Mouse (Mus musculus) cerebellum, adult 8-10 months (tissue): Measurements from ENCODE around the gene Ccdc92b.
A peak's percentile ranks its signal among the peaks of the same experiment; 100 is the strongest.

ENCODE experiments used
- DNase-seq: peaks from one replicate; pipeline ENCODE4 v3.0.0; 2022

Gene Ccdc92b

DNA sequence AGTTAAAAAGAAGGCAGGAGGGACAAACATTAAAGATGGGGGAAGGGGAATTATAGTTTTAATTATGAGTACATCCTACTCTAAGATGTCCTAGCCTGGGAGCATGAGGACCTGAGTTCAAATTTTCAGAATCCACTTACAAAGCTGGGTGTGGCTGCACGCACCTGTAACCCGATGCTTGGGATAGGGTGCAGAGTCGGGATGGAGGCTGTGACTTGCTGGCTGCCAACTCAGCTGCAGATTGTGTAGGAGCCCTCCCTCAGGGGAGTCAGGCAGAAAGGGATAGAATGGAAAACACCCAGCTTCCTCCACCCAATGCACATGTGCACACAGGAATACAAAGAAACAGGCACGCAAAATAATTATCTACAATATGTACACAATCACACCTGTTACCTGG, 6.0 kb upstream of the Ccdc92b start:
- DNase-seq = no peak

DNA sequence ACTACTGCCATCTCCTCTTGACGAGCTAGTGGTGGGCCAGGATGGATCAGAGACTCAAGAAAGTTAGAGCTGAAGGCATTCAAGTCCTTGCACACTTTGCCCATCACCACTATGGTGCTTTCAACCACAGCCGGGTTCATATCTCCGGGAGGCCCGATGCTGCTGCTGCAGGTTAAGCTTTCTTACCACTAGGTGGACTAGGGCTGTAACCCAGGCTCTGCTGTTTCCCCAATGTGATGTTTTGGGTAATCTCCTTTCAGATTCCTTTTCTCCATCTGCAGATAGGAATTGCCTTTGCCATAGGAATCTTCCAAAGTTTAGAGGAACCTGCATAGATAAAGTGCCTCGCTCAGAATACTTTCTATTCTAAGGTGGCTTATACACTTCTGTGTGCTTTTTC, 3.8 kb upstream of the Ccdc92b start:
- DNase-seq = no peak

DNA sequence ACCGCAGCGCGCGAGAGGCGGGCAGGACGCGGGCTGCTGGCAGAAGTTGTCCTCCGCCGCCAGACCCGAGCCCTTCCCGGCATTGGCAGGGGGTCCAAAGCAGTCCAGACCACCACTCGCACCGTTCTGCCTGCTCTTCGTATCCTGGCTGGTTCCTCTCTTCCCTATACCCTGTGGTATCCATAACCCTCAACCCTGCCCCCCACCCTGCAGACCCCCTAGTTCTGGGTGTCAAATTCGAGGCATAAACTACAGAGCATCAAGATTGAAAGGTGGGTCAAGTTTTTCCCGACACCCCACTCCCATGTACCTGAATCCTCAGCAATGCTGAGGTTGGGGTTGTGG, 523 bp downstream of the Ccdc92b start:
- no peak for DNase-seq

DNA sequence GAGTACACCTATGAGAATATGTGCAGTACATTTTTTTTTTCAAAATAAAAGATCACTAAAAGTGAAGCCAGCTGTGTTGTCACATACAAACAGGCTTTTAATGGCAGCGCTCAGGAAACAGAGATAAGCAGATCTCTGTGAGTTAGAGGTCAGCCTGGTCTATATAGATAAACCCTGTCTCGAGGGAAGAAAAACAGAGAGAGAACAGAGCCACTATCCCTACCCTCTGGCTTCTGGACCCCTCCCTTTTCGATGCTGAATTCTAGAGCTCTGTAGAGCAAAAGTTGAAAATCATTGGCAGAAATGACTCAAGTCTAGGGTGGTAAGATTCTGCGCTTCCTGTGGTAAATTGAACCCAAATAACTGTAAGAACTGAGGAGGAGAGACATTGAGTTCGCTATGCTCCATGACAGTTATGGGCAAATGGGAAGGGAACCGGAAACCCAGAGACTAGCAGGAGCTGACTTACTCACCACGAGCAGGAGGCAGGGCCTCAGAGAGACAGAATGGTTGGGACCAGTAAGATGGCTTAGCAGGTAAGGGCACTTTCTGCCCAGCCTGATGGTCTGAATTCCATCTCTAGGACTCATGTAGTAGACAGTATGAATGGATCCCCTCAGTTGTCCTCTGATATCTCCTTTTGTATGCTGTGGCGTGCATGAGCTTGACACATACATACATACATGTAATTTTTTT, 2.7 kb downstream of the Ccdc92b start:
- no peak for DNase-seq

DNA sequence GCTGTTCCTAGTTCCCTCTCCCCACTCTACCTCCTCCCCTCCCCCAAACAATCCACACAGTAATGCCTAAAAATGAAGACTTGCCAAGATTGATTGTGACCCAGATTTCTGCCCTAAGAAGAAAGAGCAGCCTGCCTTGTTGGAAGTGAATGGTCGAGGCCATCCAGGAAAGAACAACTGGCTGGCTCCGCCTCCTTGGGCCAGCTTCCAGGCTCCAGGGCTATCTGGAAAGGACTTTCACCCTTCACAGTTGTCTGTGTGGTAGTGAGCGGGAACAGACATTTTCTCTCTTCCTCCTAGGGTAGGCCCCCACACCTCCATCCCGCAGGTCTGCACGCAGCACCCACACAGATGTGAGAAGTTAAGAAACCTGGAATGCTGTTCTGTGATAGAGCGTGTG, 4.3 kb downstream of the Ccdc92b start:
- no peak for DNase-seq

DNA sequence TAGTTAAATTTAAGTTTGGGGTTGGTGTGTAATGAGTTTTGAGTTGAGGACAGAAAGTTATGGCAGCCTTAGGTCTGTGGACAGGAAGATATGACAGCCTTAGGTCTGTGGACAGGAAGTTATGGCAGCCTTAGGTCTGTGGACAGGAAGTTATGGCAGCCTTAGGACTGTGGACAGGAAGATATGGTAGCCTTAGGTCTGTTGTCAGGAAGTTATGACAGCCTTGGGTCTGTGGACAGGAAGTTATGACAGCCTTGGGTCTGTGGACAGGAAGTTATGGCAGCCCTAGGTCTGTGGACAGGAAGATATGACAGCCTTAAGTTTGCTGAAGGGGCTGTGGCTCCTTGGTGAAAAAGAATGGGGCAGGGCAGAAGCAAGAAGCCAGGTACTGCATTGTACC, 5.9 kb downstream of the Ccdc92b start:
- no peak for DNase-seq

DNA sequence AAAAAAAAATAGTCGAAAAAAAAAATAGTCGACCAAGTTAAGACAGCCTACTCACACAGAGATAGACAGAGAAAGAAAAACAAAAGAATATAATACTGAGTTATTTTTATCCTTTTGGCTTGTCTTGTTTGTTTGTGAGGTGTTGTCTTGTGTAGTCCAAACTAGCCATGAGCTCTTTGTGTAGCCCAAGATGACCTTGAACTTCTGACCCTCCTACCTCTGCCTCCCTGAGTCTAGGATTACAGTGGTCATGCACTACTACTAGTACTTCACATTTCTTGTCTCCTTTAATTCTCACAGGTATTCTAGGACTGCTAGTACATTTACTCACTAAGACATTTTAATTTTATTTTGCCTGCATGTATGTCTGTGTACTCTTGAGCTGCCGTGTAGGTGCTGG, 8.1 kb downstream of the Ccdc92b start:
- DNase-seq = no peak

DNA sequence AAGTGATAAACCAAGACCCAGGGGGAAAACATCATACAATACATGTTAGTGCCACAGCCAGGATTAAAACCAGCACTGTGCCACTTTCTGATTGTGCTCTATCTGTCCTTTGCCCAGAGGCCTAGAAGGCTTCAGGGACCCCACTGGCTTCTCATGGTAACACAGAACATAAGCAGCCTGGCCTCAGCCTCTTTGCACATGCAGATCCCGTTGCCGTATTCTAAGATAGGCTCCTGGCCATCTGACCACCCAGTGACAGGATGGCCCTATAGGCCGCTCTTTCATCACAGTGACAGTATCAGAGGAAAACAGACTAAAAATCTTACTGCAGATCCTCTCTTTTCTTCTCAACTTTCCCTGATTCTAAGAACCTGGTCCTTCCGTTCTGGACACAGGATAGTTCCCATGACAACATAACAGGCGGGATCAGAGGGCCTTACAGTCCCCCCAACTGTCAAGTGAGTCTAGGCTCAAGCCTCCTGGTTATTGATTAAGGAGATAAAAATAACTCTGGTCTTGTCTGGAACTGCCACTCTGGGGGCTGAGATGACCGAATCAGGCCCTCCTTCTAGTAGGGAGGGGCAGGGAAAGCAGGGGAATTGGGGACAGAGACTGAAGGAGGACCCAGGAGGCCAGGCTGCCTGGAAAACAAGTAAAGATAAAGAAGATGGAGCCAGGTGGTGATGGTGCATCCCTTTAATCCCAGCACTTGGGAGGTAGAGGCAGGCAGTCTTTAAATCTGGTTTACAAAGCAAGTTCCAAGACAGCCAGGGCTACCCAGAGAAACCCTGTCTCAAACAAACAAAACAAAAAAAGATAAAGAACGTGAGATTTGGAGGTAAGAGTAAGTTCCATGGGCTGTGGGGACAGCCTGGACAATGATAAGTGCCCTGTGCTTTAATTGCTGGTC, 12.7 kb downstream of the Ccdc92b start:
- DNase-seq = no peak

DNA sequence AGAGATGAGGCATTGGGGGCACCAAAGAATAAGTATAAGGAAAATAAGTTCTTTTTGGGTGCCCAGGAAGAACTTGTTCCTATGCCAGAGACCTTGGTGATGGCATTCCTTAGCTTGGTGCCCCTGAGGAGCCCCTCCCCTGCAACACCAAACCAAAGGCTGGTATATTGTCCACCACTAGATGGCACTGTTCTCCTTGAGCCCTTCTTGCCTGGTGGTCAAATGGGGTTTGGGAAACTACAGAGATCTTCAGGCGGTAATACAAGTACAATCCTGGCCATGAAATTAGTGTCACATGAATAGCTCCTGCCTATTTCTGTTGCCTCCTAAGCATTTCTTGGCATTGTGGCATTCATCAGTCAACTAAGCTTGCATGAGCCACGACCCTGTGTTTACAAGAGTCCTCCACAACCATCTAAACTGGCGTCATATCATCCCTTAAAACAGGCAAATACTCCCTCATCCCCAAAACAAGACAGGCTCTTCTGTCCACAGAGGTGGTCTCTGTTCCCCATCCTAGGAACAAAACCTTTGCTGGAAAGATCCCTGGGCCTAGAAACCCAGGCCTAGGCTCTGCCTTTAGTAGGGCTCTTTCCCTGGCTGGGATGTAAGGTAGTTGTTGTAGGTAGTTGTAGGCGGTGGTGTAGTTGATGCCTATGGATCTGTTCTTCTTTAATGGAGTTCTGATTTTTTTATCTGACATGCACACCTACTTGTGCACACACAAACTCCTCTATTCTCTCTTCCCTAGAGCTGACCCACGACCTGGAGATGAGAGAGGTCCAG, 15.3 kb downstream of the Ccdc92b start:
- peak; percentile 76 for DNase-seq

DNA sequence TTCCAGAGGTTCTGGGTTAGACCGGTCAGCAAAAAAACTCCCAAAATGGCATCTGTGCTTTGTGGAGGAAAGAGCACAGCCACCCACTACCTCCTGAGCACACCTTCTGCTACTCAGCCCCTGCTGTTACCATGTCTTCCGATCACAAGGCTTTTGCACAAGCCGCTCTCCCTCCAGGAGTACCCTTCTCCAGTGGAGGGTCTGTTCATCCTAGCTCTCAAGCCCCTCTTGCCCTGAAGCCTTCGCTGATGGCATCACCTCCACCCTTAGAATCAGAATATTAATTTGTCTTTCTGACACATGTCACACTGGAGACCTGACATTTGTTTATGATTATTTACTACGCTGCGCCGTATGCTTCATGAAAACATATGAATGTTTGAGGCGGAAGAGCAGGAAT, 18.1 kb downstream of the Ccdc92b start:
- no peak for DNase-seq

DNA sequence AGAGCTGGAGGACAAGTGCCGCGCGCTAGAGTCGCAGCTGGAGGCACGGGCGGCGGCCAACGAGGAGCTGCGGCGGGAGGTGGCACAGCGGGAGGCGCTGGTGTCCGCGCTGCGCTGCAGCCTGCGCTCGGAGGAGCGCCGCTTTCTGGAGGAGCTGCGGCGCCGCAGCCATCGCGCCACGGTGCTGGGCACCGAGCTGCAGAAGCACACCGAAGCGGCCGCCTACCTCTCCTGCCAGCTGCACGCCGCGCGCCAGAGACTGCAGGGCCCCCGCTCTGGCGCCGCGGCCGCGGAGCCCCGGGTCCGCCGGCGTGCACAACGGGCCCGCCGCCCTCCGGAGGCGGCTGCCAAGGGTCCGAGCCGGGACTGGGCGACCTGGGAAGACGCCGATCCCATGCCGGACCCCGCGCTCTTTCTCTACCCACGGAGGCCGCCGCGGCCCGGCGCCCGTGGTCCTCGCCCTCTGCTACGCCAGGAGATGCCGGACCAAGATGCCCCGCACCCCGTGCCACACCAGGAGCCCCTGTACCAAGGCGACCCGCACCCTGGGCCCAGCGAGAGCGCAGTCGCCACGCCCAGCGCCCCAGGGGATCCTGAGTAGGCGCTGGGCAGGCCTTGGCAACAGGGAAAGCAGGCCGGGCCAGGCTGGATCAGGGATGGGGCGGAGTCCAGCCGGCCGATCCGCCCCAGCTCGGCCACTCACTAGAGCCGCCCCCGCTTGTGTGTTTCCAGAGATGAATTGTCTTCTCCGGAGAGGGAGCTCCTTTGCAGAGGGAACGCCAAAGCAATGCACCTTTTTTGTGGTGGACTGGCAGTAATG, 18.8 kb downstream of the Ccdc92b start:
- DNase-seq = peak; percentile 82

DNA sequence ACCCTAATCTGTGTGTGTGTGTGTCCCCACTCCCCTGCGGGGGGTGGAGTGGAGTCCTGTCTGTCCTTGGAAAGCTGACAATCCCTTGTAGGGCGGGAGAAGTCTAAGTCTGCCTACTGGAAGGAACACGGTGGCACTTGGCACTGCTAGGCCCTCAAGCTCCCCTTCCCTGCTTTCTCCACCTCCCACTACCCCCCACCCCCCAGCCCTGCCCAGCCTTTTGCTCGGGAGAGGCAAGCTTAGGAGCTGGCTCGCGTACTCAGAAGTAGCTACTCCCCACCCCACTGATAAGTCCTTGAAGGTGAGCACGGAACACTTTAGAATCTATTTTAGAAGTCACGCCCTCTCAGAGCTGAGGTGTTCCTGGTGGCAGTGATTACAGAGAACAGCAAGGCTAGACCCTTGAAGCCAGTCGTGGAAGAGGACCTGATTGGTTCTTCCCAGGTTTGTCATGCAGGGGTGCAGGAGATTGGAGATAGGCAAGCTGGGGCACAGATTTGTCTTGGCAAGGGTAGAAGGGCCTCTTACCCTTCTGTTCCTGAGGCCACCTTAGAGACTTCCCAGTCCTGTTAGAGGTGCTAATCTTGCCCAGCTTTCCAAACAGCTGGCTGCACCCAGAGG, 19.5 kb downstream of the Ccdc92b start:
- no peak for DNase-seq

DNA sequence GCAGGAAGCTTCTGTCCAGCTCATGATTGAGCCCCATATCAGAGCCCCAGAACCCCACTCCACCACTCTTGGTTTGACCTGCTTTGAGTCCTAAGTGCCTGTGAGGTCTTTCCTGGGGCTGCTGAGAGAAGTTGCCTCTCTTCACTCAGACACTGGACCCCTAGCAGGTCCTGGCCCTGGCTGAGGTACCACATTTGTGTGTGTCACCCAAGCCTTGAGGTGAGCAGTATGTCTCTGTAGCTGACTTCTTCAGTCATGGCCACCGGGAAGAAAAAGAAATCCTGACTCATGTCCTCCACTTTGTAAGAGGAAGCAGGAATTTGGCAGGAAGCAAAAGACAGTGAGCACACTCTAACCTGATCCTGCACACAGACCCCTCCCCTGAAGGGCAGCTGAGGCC, 20.2 kb downstream of the Ccdc92b start:
- DNase-seq = no peak

DNA sequence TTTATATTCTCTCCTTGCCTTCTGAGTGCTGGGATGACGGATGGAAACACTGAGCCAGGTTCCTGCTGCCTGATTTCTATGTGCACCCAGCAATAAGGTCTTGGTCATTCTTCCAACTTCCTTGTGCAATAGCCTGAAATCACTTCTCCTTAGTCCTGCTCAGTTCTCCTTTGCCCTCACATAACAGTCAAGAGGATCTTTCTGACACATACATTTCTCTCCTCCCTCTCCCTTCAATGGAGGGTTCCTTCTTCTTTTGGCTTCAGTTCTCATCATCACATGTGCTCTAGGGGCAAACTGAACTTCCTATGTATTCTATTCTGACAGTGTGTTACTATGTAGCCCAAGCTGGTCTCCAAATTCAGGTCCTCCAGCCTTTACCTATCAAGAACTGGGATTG, 28.6 kb downstream of the Ccdc92b start:
- no peak for DNase-seq

DNA sequence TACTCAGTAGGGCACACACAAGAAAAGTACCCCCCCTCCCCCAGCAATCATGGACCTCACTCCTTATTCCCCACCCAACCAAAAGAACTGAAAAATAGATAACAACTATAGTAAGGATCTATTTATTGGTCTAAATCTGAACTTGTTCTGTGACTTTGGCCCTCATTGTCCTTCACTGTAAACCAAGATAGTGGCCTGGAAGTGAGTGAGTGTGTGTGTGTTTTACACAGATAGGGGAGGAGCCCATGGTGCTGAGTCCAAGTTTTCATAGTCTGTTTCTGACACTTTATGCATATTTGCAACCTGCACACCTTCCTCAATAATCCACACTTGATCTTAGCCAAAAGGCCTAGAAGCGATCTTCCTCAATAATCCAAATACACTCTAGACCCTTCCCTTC, 29.3 kb downstream of the Ccdc92b start:
- DNase-seq = no peak

DNA sequence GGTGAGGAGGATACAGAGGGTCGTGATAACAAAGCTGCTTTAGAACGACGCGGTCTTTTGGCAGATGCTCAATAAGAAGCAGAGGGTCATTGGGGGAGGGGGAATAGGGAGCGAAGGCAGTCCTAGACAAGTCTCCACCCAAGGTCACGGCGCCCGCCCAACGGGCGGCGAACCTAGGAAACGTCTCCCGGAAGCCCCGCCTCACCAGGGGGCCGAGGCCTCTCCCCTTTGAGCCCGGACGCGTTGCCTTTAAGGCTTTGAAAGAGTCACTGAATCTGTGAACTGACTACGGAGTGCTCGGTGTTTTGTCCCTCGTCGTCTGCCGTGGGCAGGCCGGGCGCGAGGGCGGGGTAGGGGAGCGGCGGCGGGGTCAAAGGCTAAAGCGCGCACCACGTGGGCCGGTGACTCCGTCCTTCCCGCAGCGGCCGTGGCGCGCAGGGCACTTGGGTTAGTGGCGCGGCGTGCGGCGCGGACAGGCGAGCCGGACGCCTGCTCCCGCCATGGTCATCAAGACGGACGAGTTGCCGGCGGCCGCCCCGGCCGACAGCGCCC, 29.8 kb downstream of the Ccdc92b start, which contains the start of gene Cluh:
TSS of gene Cluh (plus strand) at position 401 of the 552 bp plus-strand sequence.
- peak; percentile 98 for DNase-seq

DNA sequence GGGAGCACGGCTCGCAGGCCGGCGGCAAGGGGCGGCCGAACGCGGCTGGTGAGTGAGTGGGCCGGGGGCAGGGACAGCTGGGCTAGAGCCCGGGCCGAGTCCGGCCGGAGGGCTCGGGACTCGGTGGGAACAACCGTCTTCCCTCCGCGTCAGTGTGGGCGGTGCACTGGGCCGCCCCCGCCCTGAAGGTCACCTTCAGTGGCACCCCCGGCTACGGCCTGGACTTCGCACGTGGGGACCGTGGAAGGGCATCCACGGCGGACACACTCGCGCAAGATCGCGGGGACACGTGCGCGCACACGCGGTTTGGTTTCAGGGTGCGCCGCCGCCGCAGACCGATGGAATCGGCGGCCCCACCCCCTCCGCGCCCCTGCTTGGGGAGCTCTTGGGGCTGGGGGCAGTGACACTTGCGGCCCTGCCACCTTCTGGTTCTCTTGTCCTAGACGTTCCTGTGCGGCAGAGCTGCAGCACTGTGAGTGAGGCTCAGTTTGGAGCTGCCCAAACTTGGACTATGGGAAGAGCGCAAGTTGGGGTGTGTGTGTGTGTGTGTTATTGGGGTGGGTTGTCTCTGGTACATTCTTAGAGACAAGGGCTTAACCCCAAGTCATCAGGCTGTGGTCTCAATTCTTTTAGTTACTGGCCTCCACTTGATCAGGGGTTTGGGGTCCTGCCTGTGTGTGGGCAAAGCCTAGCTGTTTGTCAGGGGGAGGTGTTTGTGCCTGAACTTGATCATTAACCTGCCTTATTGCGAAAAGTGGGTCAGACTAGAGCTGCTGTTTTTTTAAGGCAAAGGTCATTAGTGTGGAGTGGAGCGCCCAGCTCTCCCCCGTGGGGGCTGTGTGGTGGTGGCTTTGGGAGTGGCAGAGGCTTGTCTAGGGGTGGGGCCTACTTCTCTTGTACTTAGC, 30.5 kb downstream of the Ccdc92b start:
- peak; percentile 54 for DNase-seq

DNA sequence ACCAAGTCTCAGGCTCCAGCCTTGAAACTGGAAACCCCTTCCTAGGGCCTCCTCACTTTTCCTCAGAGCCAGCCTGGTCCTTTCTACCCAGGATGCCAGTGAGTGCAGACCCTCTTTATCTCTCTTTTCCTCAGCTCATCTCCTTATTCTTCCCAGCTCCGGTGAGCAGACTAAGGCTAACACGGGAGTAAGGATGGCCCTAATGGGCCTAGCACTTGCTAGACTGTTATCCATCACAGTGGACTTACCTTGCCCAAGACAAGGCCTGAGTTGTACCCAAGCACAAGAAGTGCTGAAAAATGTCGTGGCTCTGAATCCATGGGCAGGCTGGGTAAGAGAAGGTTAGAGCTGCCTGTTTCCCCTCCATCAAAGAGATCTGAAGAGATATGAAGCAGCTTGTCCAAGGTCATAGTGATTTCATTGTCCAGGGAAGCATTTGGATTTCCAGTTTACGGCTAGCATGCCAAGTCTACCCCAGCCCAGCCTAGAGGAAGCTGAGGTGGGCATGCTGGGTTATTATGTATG, 31.2 kb downstream of the Ccdc92b start:
- DNase-seq = no peak

DNA sequence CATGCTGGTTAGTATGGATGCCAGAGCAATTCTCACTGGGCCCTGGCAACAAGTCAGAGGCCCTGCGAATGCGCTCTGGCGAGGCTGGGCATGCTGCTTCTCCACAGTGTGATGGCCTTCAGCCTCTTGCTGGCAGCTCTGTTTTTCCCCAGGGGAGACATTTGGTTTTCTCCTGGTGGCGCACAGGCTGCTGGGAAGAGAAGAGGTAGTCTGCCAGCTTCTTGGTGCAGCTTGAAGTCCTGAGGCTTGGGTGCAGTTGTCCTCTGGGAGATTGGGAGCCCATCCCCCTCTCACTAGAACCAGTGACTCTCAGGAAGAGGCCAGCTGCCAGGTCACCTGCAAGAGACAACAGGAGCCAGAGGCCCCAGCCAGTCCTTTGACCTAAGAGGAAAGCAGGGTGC, 33.4 kb downstream of the Ccdc92b start:
- DNase-seq = peak; percentile 48

DNA sequence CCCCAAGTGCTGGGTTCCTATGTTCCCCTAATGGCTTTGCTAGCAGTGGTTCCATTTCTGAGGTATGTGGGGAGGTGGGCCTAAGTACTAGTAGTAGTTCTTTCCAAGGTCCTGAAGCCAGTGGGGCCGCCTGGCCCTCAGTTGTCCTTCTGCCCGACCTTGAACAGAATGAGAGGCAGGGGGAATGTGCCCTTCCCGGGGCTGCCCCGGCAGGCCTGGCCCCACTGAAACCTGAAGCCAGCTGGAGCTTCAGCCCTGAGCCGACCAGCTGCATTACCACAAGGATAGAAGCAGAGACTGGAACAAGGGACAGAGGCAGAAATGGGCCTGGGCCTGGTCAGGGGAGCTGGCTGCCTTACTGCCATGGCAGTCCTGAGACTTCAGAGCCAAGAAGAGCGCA, 34.0 kb downstream of the Ccdc92b start:
- no peak for DNase-seq

DNA sequence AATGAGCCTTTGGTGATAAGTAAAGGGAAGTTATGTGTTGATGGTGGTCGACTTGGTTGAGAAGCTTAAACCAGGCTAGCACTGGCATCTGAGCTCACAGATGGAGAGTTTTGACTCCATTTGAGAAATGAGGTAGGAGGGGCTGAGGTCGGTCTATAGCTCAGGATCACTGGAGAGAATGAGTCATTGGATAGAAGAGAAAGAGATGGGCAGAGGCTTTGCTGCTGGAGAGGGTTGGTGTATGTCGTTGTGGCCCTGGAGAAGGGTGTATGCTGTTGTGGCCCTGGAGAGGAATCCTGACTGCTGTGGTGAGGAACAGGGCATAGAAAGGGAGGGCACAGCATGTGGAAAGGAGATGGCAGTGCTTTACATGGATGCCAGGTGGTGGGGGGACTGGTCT, 36.5 kb downstream of the Ccdc92b start:
- DNase-seq = no peak
